Mouse (Mus musculus): ENCODE data around the gene Chrnb2. TPM values are rescaled to one million over a fixed set of nuclear protein-coding genes. Genes with fewer than 3 reads are reported as not detected.
"Not testable (repeated sequence)": the region's sequence is repeated elsewhere in the genome, so short reads cannot be mapped to it uniquely, and the experiment has no call there.

The Chrnb2 gene
- total RNA-seq (2022) = 10 to 100 TPM; 27.6 to 32.5 (median 30.3) TPM

DNA sequence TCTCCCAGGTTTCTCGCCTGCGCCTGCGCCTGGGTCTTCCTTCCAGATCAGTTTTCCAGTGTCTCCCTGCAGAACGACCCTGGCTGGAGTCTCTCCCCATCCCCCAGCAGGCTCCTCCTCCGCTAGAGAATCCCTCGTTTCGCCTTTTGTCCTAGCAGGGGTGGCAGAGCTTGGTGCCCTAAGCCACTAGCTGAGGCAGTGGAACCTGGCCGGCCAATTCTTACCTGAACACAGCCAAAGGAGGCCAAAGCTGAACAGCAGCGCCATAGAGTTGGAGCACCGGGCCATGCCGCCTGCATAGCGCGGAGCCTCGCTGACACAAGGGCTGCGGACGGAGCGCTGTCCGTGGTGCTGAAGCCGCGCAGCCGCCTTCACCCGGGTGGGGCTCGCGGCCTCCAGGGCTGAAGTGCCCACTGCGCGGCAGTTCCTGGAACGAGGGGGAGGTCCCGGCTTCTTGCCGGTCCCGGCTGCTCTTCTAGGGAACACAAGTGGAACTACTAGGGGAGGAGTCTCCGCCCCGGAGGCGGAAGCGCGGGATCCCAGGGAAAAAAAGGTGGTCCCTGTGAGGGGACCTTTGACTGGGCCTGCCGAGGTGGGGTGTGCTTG lies at the start of gene Chrnb2:
Gene Chrnb2, minus strand, starts transcription at position 514 of the 606 bp plus-strand sequence.
- peak in 1 of 2 experiments; percentile 45 for DNase-seq (ENCODE audit: low spot score in 2 of 2)

DNA sequence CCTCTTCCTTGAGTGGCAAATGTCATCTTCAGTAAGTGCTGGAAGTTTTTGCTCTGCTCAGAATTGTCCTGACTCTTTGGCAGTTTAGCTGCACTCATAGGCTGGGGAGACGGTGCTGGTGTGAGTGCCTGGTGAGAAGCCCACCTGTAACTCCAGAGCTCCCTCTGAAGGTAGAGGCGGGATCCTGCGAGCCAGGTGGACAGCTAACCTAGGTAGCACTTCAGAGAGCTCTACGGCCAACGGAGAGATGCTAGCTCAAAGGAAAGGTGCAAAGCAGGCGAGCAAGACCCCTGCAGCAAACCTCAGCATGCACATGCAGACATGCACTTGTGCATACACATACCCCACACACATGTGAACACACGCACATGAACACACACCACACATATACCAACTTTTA lies 49.6 kb upstream of the Chrnb2 start:
- no peak for DNase-seq (ENCODE audit: low spot score in 2 of 2)

DNA sequence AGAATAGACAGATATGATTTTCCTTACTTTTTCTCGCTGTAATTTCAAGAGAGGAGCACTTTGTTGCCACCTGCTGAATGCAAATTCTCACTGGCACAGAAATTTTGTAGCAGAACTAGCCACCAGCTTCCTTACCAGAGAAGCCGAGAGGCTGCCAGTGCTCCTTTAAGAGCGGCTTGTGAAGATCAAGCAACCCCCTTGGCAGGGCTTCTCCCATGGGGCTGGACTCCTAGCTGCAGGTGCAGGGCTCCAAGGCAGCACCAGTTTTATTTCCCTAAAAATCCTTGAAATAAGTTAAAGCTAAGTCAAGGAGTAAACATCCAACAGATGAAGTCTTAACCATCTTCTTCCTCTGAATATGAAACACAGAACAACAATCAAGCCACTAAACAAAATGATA lies 47.7 kb upstream of the Chrnb2 start:
- no peak for DNase-seq (ENCODE audit: low spot score in 2 of 2)

DNA sequence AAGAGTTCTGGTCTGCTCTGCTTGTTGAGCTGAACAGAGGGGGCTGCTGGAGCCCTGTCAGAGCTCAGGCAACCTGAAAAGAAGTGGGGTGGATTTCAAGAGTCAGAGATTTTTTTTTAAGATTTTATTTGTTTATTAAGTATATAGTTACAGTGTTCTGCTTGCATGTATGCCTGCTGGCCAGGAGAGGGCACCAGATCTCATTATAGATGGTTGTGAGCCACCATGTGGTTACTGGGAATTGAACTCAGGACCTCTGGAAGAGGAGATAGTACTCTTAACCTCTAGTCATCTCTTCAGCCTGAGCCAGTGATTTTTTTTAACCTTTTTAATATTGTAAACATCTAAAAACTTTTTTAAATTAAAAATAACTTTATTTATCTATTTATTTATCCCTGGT lies 46.4 kb upstream of the Chrnb2 start:
- DNase-seq (ENCODE audit: low spot score in 2 of 2) = no peak

DNA sequence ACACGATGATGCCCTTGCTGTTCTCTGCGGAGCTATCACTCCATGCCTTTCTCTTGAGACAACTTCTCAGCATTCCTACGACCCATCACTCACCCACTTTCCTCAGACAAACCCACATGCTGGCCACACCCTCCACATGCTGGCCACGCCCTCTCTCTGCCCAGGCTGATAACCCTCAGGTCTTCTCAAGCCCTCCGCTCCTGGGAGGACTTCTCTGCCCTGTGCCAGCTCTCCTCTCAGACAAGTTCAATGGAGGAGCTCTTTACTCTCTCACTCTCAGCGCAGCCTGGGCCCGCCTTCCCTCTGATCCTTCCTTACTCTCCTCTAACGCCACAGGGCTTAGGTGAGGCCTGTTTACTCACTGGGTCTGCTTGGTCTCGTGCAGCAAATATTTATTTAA lies 44.2 kb upstream of the Chrnb2 start:
- no peak for DNase-seq (ENCODE audit: low spot score in 2 of 2)

DNA sequence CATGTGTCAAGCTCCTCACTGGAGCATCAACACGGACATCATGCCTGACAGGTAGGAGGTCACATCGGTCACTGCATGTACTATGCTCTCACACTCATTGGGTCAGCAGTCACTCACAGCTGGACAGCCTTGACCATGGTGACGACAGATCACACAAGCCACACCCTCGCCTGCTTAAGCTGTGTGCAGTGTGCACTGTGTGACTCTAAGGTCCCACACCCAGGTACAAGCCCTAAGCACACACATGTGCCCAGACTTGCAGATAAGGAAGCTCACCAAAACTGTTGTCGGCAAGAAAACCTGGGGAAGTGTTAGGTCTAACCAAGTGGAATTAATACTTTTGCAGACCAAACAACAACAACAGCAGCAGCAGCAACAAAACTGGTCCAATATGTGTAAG lies 43.4 kb upstream of the Chrnb2 start:
- DNase-seq (ENCODE audit: low spot score in 2 of 2) = no peak

DNA sequence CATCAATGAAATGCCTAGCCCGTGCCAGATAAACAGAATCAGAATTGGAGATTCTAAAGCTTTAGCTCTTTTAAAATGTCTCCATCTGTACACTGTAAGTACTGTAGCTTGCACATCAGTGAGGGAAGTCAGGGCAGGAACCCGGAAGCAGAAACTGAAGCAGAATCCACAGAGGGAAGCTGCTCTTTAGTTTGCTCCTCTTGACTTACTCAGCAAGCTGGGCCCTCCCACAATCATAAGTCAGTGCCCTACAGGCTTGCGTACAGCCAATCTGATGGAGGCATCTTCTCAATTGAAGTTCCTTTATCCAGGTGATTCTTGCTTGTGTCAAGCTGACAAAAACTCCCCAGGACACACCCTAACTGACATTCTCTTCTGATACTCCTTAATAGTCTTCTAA lies 42.7 kb upstream of the Chrnb2 start:
- DNase-seq (ENCODE audit: low spot score in 2 of 2) = no peak

DNA sequence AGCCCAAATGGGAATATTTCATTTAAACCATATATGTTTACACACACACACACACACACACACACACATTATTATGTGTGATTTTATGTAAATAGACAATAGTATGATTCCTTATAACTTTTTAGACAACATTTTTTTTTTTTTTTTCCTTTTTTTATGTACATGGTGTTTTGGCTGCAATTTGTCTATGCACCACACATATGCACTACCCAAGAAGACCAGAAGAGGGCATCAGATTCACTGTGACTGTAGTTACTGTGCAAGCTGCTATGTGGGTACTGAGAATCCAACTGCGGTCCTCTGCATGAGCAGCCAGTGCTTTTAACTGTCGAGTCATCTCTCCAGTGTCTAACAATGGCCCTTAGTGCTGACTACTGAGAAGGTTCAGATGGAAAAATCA lies 42.3 kb upstream of the Chrnb2 start:
- no peak for DNase-seq (ENCODE audit: low spot score in 2 of 2)

DNA sequence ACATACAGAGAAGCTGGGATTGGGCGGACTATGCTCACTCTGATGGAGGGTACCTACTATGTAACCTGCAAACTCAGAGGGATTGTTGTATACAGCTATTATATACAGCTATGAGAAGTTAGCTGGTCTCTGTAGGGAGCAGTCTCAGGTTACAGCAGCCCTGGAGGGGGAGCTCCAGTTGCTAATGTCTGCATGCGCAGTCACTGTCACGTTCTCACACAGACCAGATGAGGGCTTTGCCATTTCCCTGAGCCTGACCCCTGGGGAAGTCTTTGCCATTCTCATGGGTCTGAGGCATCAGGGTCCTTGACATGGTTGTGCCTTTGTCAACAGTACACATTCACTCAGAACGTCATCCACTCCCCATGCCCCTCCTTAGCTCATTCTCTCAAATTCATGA lies 40.7 kb upstream of the Chrnb2 start:
- no peak for DNase-seq (ENCODE audit: low spot score in 2 of 2)

DNA sequence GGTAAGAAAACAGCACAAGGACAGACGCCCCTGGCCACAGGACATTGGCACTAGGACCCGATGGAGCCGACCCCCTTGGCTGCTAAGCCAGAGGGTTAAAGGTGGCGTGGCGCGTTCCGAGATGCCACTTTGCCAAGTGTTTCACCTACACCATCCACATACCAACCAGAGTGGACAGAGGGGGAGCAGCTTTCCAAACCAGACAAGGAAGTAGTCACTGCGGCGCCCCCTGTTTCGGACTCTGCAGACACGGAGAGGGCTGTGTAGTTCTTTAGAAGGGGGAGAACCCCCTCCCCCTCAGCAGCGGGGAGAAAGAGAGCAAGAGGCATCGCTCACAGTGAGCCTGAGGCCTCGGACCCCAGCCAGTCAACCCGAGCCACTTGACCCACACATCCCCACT lies 38.4 kb upstream of the Chrnb2 start:
- no peak for DNase-seq (ENCODE audit: low spot score in 2 of 2)

DNA sequence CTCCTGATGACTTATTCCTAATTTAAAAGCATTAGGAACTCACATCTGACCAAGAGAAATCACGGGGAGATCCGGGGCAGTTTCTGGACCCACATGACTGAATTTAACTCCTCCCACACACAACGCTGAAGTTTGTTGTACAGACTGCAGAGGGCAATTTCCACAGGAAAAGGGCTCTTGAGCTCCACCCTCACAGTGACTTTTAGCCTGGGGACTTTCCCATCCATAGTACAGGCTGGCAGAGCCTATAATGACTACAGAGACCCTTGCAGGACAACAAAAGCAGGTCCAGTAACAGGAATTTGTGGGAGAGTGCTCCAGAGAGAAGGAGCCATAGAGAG lies 37.0 kb upstream of the Chrnb2 start:
- DNase-seq (ENCODE audit: low spot score in 2 of 2) = no peak

DNA sequence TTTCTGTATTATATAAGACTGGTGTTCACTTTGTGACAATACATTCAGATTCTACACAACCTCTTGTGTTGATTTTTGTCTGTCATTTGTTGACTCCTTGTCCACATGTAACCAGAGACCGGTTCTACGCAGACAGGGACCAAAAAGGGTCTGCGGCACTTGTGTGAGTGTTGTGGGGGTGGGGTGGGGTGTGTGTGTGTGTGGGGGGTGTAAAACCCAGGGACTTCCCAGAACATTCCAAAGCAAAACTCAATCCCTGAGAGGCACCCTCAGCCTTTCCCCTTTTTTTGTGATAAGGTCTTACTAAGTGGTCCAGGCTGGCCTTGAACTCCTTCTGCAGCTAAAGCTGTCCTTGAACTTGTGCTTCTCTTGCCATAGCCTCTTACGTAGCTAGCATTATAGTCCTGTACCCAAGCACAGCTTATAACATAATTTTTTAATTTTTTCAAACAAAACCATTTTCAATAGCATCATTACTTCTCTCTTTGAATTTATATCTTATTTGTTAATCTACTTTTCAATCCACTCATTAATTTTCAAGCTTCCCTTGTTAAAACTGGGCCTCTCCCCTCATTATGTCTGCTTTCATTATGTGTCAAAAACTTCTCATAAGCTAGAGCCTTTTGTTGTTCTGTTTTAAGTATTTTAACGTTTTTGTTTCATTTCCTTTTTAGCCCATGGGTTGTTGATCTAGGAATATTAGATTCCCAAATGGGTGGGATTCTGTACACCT lies 36.5 kb upstream of the Chrnb2 start:
- no peak for DNase-seq (ENCODE audit: low spot score in 2 of 2)

DNA sequence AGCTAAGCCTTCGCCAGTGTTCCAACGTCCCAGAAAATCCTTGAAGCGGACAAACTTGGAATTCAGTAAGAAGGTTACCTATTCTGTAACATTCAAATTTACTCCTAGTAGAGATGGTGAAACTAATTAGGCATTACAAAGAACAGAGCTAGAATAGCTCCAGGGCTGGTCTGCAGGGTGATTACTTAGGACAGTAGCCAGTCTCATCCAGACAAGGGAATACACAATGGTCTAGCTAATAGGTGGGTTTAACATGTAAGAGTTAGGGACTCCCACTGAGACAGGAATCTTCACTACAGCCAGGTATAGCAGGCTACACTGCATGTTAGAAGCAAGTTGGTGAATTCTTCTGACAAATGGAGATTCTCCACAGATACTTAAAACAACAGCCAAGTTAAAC lies 35.6 kb upstream of the Chrnb2 start:
- DNase-seq (ENCODE audit: low spot score in 2 of 2) = not testable (repeated sequence)

DNA sequence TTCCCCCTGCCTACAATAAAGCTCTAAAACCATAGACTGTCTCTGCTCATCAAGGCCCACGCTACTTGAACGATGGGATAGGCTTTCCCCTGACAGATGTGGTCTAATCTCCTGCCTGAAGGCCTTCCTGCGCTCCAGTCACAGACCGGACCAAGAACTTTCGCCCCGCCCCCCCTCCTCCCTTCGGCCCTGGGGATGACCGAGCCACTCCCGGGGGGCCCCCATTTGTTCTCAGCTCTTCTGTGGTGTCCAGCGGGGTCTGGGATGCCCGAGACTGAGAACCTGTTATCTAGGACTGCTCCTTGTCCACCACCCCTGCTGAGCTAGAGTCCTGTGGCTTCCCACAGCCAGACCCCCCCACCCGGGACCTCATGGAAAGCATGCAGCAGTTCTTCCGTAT lies 35.0 kb upstream of the Chrnb2 start:
- no peak for DNase-seq (ENCODE audit: low spot score in 2 of 2)

DNA sequence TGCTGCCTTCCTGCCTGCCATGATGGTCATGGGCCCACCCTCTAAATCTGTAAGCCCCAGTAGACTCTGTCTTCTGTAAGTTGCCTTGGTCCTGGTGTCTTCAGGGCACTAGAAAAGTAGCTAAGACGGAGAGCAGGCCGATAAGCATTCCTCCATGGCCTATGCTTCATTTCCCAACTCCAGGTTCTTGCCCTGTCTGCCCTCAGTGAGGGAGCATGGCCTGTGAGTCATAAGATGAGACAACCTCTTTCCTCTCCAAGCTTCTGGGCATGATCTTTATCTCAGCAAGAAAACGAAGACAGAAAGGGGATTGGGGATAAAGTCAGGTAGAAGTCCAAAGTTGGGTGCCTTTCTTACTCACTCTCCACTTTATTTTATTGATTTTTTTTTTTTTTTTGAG lies 34.1 kb upstream of the Chrnb2 start:
- no peak for DNase-seq (ENCODE audit: low spot score in 2 of 2)

DNA sequence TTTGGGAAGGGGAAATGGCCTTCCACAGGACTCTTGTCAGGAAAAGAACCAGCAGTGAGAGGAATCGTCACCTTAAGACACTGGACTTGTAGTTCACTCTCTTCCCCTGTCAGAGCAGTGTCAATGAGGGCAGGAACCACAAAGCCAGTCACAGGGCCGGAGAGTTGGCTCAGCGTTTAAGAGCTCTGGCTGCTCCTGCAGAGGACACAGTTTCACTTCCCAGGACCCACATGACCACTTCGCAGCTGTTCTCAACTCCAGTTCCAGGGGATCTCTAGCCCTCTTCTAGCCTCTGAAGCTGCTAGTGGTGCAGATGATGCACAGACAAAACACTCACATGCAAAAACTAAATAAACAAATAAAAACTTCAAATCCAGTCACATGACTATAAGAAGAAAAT lies 31.9 kb upstream of the Chrnb2 start:
- no peak for DNase-seq (ENCODE audit: low spot score in 2 of 2)

DNA sequence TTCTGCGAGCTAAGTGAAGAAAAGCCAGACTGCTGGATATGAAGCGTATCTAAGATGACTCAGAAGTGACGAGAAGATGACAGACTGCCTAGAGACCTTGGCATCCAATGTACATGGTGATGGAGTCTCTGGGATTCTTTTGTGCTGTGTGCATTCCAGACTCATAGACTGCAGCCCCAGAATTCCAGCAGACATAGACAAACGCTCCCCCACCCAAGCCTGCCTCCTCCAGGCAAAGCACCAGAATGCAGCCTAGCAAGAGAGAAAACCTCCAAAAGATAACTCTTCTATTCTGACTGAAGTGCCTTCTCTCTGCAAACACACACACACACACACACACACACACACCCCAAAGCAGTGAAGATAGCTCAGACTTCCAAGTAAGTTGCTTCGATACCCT lies 31.3 kb upstream of the Chrnb2 start:
- no peak for DNase-seq (ENCODE audit: low spot score in 2 of 2)

DNA sequence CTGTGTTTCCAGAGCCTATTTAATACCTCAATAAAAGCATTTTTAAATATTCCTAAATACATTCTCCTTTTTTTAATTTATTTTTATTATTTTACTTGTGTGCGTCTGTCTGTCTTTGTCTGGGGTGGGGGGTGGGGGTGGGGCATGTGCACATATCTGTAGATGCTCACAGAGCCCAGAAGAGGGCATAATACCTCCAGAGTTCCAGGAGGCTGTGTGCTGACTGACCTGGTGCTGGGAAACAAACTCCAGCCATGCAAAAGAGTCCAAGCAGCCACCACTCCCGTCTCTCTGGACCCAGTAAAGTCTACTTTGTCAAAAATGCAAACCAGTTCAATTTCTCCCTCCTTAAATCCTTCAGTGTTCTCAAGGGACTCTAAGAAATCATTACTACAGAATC lies 30.2 kb upstream of the Chrnb2 start:
- DNase-seq (ENCODE audit: low spot score in 2 of 2) = no peak

DNA sequence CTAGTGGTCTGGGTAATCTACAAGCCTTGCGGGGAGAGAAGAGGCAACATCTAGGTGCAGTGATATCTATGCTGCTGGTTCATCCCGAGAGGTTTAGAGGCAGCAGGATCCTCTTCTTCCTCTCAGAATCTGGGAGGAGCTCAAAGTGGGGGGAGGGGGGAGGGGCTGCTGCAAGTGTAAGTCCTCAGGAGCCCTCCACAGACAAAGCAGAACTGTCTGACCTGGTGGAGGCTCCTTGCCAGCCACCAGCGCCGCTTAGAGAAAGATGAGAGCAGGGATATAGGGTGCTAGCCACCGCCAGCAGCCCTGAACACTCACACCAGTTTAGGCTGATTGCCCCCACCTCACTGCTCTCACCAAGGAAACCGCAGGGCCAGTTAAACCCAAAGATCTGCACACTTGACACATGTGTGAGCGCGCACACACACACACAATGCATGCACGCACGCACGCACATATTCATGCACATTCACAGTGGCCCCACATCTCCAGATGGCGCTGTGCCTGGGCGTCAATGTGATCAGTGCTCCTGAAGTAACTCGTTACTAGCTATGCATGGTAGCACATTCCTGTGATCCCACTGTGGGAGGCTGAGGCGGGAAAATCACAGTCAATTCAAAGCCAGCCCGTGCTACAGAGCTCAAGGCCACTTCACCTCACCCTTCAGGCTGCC lies 24.4 kb upstream of the Chrnb2 start:
- DNase-seq (ENCODE audit: low spot score in 2 of 2) = no peak

DNA sequence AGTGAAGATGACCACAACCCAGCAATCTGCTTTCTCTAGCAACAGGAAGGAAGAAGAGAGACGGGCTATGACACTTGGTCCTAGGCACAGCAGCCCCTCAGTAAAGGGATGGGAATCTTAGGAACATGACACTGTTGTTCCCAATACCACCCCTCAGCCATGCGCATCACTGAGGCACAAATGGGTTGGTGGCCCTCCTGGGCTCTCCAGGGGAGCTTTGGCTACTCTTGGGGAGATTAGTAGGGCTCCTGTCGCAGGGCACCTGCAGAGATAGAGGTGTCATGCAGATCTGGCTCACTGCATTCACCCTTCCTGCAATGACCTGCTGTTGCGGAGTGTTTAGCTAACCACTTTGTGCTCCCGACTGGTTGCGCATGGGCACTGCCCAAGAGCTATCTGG lies 21.8 kb upstream of the Chrnb2 start:
- no peak for DNase-seq (ENCODE audit: low spot score in 2 of 2)

DNA sequence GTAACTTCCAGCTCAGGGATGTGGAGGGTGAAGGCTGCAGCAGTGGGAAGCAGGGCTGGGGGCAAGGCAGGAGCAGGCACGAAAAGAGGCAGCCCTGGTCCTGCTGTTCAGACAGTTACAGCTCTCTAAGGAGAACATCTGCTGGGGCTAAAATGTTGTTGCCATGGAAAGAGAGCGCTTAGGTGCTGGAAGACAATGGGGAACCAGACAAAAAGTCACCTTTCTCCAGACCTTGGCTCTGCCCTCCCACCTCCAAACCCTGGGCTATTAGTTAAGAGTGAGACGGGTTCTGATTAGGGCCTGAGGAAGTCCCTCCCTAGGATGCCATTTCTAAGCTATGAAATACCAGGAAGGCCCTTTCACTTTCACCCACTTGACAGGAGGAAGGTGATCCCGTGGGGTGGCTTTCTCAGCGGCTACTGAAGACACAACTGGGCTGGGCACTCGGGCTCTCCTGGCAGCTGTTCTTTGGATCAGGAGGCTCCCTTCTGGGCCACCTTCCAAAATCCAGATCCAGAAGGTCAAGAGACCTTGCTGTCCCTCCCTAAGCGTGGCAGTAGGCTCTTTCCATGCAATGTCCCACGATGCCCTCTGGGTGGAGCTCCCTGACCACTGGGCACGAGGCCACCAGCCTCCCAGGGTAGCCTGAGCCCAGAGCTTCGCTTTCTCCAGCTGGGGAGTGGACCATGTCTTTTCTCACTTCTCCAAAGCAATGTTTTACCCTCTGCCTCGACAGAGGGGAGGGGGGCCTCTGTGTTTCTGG lies 20.7 kb upstream of the Chrnb2 start:
- DNase-seq (ENCODE audit: low spot score in 2 of 2) = peak; percentile 48 to 56

DNA sequence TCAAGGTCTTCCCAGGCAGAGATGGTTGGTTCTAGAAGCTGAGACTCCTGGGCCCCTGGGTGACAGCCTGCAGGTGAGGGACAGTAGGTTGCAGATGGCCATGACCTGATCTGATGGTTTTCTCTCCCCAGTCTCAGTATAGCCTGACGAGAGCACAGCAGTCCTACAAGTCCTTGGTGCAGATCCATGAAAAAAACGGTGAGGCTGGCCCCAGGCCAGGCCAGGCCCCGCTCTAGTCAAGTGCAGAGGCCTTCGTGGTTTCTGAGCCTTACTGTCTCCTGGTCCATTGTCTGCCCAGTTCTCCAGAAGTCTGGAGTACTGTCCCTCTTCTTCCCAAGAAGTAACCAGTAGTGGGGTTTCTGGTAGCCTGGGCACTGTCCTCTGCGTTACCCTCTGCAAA lies 17.2 kb upstream of the Chrnb2 start:
- DNase-seq (ENCODE audit: low spot score in 2 of 2) = no peak
